Mouse (Mus musculus): ENCODE results near the gene Yars. TPM values are rescaled to one million over a fixed set of nuclear protein-coding genes. Genes with fewer than 3 reads are reported as not detected.

Gene Yars
- 10 to 100 TPM; 89.6 to 93.2 TPM for total RNA-seq (2021)

DNA sequence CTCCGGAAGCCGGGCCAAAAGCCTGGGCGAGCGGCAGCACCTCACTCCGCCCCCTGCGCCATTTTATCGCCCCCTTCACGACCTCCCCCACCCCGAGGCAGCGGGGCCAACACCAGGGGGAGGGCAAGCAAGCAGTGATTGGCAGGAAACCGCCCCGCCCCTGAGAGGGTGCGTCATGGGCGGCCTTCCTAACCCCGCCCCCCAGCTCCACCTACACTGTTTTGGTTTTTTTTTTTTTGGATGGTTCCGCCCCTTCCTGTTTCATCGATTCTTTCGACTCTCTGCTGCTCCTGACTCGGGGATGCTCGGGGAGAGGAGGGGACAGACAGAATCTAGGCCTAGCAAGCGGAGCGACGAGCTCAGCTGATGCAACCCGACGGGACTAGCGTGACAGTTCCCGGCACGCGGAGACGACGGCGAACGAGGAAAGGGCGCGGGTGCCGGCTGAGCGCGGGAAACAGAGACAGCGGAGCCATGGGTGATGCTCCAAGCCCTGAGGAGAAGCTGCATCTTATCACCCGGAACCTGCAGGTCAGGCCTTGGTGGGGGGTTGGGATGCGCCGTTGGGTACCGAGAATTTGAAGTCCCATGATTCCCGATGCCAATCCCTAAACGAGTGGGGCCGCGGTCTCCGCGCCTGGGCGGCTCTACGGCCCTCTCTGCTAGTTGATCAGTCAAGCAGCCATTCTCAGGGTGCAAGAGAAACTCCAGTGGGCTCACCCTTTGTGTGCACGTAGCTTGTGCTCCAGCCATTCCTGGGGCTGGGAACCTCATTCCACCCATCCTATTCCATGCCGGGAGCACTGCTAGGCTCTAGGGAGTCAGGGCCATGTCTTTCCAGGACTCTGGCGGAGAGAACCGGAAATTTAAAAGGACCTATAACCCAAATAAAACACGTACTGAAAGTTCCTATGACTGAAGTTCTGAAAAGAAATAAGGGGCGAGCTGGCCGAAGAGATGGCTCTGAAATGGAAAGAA, at the start of gene Yars, which contains the start of gene S100pbp:
Yars (plus strand) TSS at position 219 of the 978 bp plus-strand sequence.
S100pbp (minus strand) TSS at position 186 of the 978 bp plus-strand sequence.
- peak; percentile 93 to 94 for DNase-seq (ENCODE audit: low spot score in 2 of 2)
- intact Hi-C loops (cut with DNase I): loop anchor here (1.0 to 5.0 kb wide), 2 partner anchors 53 to 145 kb away; partner anchors contain the start of genes Fndc5, Rbbp4 and Zbtb8os

DNA sequence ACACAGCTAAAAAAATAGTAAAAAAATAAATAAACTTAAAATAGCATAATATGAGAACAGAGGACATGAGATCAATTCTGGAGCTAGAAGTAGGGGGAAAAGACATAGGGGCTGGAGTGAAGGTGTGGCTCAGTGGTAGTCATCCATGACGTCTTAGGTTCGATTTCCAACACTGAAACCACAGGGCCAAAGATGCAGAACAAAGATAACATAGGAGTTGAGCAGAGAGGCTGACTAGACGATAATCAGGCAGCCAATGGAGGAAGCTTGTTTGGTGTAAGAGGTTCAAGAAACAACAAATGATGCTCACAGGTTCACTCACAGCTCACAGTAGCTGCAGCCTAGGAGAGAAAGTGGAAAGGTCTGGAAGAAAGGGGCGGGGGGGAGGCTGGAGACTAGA, 48.8 kb upstream of the Yars start:
- DNase-seq (ENCODE audit: low spot score in 2 of 2): no peak
- intact Hi-C loops (cut with DNase I): no loop called here

DNA sequence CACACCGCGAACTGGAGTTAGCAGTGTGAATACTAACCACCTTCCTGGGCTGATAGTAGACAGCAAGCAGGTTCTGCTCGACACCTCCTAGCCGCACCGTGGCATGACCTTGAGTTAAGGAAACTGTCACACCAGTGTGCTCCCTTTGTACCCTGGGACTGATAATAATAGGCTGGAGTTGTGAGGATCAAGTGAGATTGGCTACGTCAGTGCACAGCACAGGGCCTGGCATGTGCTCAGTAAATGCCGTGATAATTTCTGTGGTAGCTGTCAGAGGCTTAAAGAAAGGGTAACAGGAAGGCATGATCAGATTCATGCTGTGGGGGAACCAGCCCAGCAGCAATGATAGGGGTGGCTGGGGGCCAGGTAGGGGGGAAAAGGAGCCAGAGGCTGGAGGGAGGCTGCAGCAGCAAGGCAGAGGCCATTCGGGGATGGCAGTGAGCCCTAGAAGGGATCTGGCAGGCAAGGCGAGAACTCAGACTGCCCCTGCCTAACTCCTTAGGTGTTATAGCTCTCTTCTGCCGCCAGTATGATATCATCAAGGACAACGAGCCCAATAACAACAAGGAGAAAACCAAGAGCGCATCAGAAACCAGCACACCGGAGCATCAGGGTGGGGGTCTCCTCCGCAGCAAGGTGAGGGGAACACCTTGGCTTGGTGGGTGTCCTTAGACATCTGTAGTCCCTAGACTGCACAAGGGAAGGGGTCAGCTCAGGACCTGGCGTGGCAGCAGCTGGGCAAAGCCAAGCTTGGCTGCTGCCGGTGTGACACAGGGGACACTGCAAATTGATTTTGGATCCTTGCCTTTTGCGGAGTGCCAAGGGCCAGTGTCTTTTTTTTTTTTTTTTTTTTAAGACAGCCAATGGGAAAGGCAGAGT, 47.8 kb upstream of the Yars start:
- no peak for DNase-seq (ENCODE audit: low spot score in 2 of 2)
- intact Hi-C loops (cut with DNase I): no loop called here

DNA sequence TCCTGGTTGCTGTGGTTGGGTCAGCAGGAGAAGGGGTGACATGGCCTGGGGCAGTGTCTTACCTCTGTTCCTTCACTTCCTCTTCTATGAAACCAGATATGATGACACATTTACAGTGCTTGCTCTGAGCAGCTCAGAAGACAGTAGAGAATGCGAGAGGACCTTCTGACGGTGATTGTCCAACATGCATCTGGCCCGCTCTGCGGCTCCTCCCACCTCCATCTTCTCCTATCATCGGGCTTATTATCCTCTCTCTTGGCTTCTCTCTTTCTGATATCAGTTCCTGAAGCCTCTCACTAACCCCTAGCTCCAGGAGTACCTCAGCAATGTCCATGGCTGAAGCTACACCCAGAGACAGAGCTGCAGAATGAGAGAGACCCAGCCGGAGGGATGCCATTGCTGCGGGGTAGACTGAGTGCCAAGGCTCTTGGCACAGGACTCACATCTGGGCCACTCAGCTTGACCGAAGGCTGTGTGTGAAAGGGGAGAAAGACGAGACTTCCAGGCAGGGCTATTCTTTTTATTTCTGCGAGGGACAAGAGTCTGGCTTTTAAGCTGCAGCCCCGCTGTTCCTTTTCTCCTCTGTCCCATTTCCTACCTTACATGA, 47.0 kb upstream of the Yars start:
- DNase-seq (ENCODE audit: low spot score in 2 of 2): no peak
- intact Hi-C loops (cut with DNase I): no loop called here

DNA sequence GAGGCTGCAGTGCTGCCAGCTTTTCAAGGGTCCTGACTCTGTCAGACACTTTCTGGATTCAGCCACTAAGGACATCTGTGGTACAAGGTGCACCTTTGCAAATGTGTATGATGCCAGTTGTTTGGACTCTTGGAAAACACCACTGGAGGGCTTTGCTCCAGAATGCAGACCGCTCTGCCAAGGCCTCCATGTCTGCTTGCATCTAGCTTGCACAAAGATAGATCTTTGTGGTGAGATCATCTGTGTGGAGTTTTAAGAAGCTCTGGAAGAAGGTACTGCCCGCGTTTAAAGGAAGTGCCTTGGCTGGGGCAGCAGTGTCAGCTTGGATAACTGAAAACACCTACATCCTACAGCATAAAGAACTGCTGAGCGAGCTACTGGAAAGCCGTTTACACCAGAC, 46.1 kb upstream of the Yars start:
- no peak for DNase-seq (ENCODE audit: low spot score in 2 of 2)

DNA sequence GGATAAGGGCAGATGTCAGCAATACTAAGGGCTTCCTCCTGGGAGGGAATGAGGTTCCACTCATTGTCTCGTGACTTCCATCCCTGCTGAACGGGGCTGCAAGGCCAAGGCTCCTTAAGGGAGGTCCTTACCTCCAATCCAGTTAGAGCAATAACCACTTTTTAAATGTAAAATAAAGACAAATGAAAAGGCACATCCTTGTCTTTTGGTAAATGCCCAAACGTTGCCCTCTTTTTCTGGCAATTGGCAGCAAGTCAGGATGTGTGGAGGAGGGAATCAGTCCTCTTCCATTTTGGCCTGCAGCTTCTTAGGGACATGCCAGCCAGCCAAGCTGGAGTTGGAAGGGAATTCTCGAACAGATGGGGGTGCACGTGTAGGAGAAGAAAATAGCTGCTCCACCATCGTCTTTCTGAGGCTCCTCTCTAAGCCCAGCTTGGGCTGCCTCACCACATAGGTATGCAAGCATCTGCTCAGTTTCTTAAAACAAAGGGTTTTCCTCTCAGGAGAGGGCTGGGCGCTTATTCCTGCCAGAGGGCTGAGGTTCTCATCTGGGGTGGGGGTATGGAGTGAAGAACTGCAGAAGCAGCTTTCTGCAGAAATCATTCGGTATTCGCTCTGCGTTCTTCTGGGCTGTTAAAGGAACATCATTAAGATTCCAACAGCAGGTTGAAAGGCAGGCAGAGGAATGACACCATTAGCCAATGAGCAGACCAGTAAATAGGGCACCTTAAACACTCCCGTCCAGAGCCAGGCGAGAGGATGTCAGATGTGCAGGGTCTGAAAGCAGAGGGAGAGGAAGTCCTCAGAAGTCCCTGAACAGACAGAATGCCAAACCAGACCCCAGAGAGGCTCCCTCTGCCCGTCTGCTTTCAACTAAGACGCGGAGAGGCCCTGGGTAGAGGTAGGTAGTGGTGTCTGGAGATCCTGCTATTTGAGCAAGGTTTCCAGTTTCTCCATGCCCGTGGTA, 44.9 kb upstream of the Yars start:
- intact Hi-C loops (cut with DNase I): loop anchor here (5.0 kb wide), 1 partner anchor 133 kb away; no protein-coding TSS in a partner anchor
- DNase-seq (ENCODE audit: low spot score in 2 of 2): peak; percentile 91

More for the DNA sequence above, 46.1 kb upstream of the Yars start:
- intact Hi-C loops (cut with DNase I): no loop called here

DNA sequence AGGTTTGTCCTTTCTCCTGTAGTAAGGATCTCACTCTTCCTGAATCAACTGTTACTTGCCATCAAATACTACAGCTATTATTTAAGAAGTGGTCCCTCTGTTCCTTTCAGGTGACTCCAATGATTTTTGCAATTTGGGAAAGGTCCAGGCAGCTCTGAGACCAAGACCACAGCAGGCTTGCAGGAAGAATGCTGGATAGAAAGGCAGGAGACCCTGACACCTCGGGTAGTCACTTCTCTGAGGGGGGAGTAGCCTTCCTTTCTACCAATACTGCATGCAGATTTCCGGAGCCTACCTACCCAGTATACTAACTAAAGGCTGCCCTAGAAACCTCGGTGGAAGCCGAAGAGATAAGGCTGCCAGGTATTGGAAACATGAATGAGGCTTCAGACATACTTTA, 44.1 kb upstream of the Yars start:
- no peak for DNase-seq (ENCODE audit: low spot score in 2 of 2)
- intact Hi-C loops (cut with DNase I): loop anchor here (5.0 kb wide), 1 partner anchor 132 kb away; no protein-coding TSS in a partner anchor

DNA sequence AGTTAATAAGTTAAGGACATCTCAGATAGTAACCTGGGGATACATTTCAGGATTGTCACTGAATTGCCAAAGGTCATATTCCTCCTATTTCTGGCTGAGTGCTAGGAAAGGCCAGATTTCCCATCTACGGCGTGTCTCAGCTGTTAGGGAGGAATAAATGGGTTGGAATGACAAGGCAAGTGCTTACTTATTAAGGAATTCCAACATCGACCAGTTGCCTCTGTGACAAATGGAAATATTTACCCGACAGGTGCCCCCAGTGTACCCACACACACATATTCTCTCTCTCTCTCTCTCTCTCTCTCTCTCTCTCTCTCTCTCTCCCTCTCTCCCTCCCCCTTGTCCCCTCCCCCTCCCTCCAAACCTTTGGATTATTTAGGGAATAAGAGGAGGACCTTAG, 43.6 kb upstream of the Yars start:
- intact Hi-C loops (cut with DNase I): loop anchor here (5.0 kb wide), 1 partner anchor 131 kb away; no protein-coding TSS in a partner anchor

DNA sequence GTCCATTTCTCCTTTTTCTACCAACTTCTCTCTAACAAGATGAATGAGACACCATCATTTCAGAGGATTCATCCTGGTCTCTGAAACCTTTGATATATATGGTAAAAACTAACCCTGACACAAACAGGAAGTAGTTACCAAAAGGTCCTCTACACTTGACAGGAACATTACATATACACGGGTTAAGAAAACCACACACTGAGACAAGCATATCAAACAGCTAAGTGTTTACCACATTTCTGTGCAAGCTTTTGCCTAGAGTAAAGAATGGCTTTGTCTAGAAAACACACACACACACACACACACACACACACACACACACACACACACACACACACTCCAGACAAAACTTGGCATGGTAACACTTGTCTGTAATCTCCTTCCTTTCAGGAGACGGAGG, 43.2 kb upstream of the Yars start:
- intact Hi-C loops (cut with DNase I): loop anchor here (5.0 kb wide), 1 partner anchor 131 kb away; no protein-coding TSS in a partner anchor
- no peak for DNase-seq (ENCODE audit: low spot score in 2 of 2)

More for the DNA sequence above, 43.6 kb upstream of the Yars start:
- DNase-seq (ENCODE audit: low spot score in 2 of 2): no peak

DNA sequence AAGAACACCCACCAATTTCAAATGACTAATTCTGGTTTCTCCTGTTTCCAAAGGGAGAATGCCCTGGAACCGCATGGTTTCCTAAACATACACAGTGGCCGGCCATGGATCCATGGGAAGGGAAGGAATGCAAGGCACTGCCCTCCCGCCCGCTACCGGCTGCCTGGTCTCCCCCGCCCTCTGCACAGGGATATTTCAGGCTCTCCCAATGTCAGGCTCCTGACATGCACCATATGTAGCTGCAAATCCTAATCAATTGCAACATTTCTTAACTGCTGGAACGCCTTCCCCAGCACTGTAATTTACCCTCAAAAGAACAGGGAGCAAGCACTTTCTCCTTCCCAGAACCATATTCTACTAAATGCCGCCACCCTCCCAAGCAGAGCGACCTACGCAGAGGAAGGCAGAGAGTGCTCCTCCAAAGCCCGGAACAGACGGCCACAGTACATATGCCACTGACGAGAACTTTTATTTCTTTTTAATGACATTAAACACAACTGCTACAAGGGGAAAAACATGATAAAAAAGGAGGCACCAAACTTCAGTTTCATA, 41.9 kb upstream of the Yars start:
- intact Hi-C loops (cut with DNase I): loop anchor here (5.0 kb wide), 1 partner anchor 130 kb away; no protein-coding TSS in a partner anchor

DNA sequence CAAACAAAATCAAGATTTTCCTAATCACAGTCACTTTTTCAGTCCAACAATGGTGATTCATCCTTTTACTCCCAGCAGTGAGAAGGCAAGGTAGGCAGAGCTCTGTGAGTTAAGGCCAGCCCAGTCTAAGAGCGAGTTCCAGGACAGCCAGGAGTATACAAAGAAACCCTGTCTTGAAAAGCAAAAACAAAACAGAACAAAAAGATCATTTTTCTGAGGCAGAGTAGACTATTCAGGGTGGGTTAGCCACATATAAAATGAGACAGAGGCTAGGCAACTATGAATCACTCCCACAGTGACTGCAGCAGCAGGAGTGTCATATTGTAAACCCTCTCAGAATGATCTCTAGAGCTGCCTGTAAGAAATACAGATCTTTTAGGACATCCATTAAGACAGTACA, 40.2 kb upstream of the Yars start:
- intact Hi-C loops (cut with DNase I): loop anchor here (5.0 kb wide), 1 partner anchor 128 kb away; no protein-coding TSS in a partner anchor
- DNase-seq (ENCODE audit: low spot score in 2 of 2): no peak

More for the DNA sequence above, 41.9 kb upstream of the Yars start:
- no peak for DNase-seq (ENCODE audit: low spot score in 2 of 2)

DNA sequence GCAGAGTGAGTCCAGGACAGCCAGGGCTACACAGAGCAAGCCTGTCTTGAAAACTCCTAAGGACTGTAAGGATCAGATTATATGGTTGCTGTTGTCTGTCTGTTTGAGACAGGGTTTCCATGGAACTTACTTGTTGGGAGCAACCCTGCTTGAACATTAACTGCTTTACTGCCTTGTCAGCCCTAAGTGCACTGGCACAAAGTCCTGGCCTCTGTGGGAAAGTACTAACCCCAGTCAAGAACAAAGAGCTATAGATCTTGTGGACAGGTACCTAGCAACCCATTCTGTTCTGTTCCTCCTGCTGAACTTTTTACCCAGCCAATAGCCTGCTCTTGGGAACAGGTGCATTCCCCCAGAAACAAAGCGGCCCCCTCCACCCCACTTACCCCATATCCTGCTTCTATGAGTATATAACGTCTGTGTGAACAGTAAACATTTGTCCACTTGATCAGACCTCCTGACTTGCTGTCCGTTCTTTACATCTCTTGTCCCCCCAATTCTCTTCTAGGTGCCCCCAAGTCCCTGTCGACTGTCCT, 38.2 kb upstream of the Yars start:
- DNase-seq (ENCODE audit: low spot score in 2 of 2): no peak
- intact Hi-C loops (cut with DNase I): no loop called here

DNA sequence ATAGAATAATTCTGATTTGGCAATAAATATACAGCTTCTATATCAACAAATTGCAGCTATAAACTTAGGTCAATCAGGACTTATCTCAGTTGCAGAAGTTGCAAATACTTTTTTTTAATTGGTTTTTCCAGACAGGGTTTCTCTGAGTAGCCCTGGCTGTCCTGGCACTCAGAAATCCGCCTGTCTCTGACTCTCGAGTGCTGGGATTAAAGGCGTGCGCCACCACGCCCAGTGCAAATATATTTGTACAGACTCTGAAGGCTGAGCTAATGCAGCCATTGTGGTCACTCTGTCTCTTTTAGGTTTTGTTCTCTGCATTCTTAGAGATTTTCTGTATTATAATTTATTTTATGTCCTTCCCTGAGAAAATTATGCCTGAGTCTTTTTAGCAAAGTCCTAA, 32.0 kb upstream of the Yars start:
- no peak for DNase-seq (ENCODE audit: low spot score in 2 of 2)
- intact Hi-C loops (cut with DNase I): no loop called here

DNA sequence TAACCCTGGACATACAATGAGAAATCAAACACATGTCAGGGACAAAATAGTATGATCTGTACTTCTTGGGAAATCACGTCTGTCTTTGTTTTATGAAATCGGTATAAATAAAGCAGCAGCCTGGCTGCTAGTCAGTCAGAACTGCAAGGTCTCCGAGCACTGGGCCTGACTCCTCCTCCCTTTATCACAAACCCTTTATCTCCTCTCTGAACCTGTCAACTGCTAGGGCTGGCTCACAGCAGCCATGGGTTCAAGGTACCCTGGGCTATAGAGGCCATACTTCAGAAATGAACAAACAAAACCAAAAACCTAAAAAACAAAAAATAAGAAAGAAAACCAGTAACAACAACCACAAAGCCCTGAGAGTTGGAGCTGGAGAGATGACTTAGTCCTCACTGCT, 31.0 kb upstream of the Yars start:
- DNase-seq (ENCODE audit: low spot score in 2 of 2): no peak
- intact Hi-C loops (cut with DNase I): no loop called here

DNA sequence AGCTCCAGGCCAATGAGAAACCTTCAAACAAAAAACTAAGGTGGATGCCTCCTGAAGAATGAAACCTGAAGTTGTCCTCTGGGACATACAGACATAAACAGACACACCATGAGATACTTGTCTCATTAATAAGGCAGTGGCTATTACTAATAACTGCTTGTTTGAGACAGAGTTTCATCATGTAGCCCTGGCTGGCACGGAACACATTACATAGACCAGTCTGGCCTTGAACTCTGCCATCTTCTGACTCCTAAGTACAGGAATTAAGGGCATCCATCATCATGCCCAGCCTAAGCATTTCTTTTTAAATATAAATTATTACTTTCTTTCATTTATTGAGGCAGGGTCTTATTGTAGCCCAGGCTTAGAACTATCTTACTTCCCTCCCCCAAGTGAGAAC, 28.5 kb upstream of the Yars start:
- no peak for DNase-seq (ENCODE audit: low spot score in 2 of 2)
- intact Hi-C loops (cut with DNase I): no loop called here

DNA sequence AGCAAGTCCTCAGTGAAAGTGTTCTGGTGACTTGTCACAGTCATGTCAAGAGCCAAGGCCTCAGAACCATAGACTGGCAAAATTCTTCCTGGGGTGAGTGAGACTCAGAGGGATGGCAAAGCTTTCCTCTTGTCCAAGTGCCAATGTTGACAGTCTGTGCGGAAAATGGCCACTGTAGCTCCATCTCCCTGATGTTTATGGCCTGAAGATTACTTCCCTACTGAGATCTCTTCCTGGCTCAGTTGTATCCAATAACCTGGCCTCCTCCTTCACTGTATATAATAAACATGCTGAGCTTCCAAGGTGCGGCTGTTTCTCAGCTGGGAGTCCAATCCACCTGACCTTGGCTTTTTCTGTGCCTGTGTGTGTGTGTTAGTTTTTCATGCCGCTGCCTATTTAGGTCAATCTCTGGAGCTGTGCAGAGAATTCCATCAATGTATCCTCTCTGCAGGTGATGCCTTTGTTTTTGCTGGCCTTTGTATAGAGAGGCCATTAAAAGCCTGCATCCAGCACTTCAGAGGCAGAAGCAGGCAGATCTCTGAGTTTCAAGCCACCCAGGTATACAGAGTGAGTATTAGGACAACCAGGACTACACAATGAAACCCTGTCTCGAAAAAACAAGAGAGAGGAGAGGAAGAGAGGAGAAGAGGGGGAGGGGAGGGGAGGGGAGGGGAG, 27.8 kb upstream of the Yars start:
- no peak for DNase-seq (ENCODE audit: low spot score in 2 of 2)
- intact Hi-C loops (cut with DNase I): no loop called here

DNA sequence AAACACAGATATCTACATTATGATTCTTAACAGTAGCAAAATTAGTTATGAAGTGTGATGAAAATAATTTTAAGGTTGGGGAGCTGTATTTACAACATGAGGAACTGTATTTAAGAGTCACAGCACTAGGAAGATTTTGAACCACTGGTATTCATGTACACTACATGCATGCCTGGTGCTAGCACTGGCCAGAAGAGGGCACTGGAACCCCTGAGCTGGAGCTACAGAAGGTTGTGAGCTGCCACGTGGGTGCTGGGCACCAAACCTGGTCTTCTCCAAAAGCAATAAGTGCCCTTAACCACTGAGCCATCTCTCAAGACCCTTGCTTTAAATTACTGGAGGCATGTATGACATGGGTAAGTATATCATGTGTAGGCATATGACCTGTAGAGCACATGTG, 17.0 kb upstream of the Yars start:
- intact Hi-C loops (cut with DNase I): no loop called here
- DNase-seq (ENCODE audit: low spot score in 2 of 2): no peak

Data from left cerebral cortex, postnatal 36 days (tissue).